Comparison of ENCODE assay signal across 10 mouse cellular contexts in the genomic region with DNA sequence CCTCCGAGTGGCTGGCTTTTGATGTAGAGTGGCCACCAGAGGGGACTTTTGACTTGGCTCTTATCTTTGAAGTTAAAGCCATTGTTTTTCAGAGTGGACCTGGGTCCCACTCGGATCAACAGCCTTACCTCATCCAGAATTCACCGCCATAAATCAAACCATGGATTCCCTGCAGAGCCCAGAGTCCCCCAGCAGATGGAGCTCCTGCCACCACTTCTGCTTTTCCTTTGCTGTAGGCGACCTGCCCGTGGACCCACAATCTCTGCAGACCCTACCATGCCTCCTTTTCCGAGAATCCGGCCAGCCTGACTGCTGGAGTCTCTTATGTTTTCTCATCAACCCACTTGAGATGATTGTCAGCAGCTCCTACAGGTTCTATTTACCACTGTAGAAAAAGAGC. TPM values are rescaled to one million over a fixed set of nuclear protein-coding genes. Genes with fewer than 3 reads are reported as not detected.
DNase-seq lines count a peak whose midpoint lies in the region; ATAC-seq and TF ChIP-seq lines count a peak whose summit lies in the region.
"Had no signal": no experiment of that assay in that cellular context is flagged by ENCODE, and none has a peak within 500 bp of the region (broad histone marks: within the 10 kb centered on the region; RNA-seq: fewer than 3 reads in every experiment).

No protein-coding gene starts in this region.

- H3K27me3 ChIP-seq in hindbrain, embryonic 10.5 days (ENCODE audit: insufficient read depth, poor library complexity, severe bottlenecking) = no peaks in the 10 kb centered on the region
- H3K27me3 ChIP-seq in hindbrain, embryonic 13.5 days = no peaks in the 10 kb centered on the region
- H3K27me3 ChIP-seq in E14TG2a.4 (ENCODE audit: insufficient read depth, low read length) = no peaks in the 10 kb centered on the region
- H3K27me3 ChIP-seq: embryonic facial prominence, embryonic 12.5 days had no signal

- peak; percentile 54 for DNase-seq in hindbrain, embryonic 10.5 days (ENCODE audit: low spot score)
- peak; percentile 60 for DNase-seq in cerebellum, adult 11-12 months
- peak; percentile 38 for DNase-seq in gastrocnemius, postnatal 14 days
- DNase-seq in left cerebral cortex, adult 2 months (ENCODE audit: extremely low spot score in 1 of 2, low spot score in 2 of 2) = peak; percentile 61 to 79
- peak; percentile 28 to 51 for DNase-seq in natural killer cell, adult 2 months (ENCODE audit: low spot score in 2 of 2)
- DNase-seq in thymus, postnatal 36 days = peak; percentile 49 to 57

- no peaks in the 10 kb centered on the region for H3K9me3 ChIP-seq in hindbrain, embryonic 10.5 days
- no peaks in the 10 kb centered on the region for H3K9me3 ChIP-seq in hindbrain, embryonic 13.5 days
- H3K9me3 ChIP-seq in E14TG2a.4 (ENCODE audit: low read length) = peaks cover 6% of the 10 kb centered on the region
- H3K9me3 ChIP-seq: embryonic facial prominence, embryonic 12.5 days had no signal

- 28% methylated on average over 7 of the region's 7 CpGs for WGBS in hindbrain, embryonic 10.5 days
- 26% methylated on average over 7 of the region's 7 CpGs for WGBS in hindbrain, embryonic 13.5 days

- H3K4me3 ChIP-seq in hindbrain, embryonic 10.5 days = no peak overlapping the region
- no peak overlapping the region for H3K4me3 ChIP-seq in hindbrain, embryonic 13.5 days
- no peak overlapping the region for H3K4me3 ChIP-seq in E14TG2a.4 (replicated peaks; ENCODE audit: low read length)
- H3K4me3 ChIP-seq in left cerebral cortex, adult 2 months = no peak overlapping the region
- H3K4me3 ChIP-seq: embryonic facial prominence, embryonic 12.5 days had no signal

- peaks cover 31% of the 10 kb centered on the region for H3K36me3 ChIP-seq in hindbrain, embryonic 10.5 days
- H3K36me3 ChIP-seq in hindbrain, embryonic 13.5 days = no peaks in the 10 kb centered on the region; the same call in 1 of the 2 replicates
- H3K36me3 ChIP-seq in E14TG2a.4 (ENCODE audit: insufficient read depth, low read length) = peaks cover 25% of the 10 kb centered on the region

- no peak overlapping the region for H3K9ac ChIP-seq in hindbrain, embryonic 13.5 days
- H3K9ac ChIP-seq: embryonic facial prominence, embryonic 12.5 days had no signal

- no peak for ATAC-seq in hindbrain, embryonic 13.5 days (ENCODE audit: low FRiP score)

- intact Hi-C loops in gastrocnemius, postnatal 14 days (cut with DNase I; ENCODE audit: low total_unique reads) = no loop called here
- intact Hi-C loops in left cerebral cortex, adult 2 months (cut with DNase I) = loop anchor here (5.0 kb wide), 1 partner anchor 121 kb away; no protein-coding TSS in a partner anchor

- H3K4me1 ChIP-seq in hindbrain, embryonic 10.5 days (replicated peaks) = peaks cover 9% of the 10 kb centered on the region
- peaks cover 6% of the 10 kb centered on the region for H3K4me1 ChIP-seq in hindbrain, embryonic 13.5 days (replicated peaks)
- peaks cover 44% of the 10 kb centered on the region for H3K4me1 ChIP-seq in E14TG2a.4 (replicated peaks; ENCODE audit: low read depth, low read length)
- H3K4me1 ChIP-seq: embryonic facial prominence, embryonic 12.5 days had no signal

- no peak overlapping the region for H3K4me2 ChIP-seq in hindbrain, embryonic 13.5 days
- H3K4me2 ChIP-seq: embryonic facial prominence, embryonic 12.5 days had no signal

- no peak overlapping the region for H3K27ac ChIP-seq in hindbrain, embryonic 10.5 days
- H3K27ac ChIP-seq in hindbrain, embryonic 13.5 days = no peak overlapping the region
- no peak overlapping the region for H3K27ac ChIP-seq in left cerebral cortex, adult 2 months
- H3K27ac ChIP-seq: embryonic facial prominence, embryonic 12.5 days; macrophage had no signal

- peak; percentile 56 for TF ChIP-seq CTCF in E14TG2a.4 (conservative IDR thresholded peaks at IDR 0.05; ENCODE audit: low read length)
- TF ChIP-seq CTCF in left cerebral cortex, adult 2 months (IDR thresholded peaks at IDR 0.05) = peak; percentile 85

RNA-seq across cellular contexts. Expression of a gene that starts 5.8 kb away (rescaled TPM):
- 64.9 and 74.2 TPM in 2 replicates for polyA plus RNA-seq in hindbrain, embryonic 10.5 days (2016; fragmentation: Nextera tagmentation; extraction: Ambion mirVana)
- 60.6 and 62.6 TPM in 2 replicates for polyA plus RNA-seq in hindbrain, embryonic 13.5 days (2015; fragmentation: Nextera tagmentation; extraction: Ambion mirVana)
- total RNA-seq in gastrocnemius, postnatal 14 days (2021) = 10 to 100 TPM; 50.9 to 55.0 TPM
- total RNA-seq in left cerebral cortex, adult 2 months (2021) = 10 to 100 TPM; 76.0 to 85.1 TPM
